Mouse (Mus musculus): ENCODE measurements around the gene Atg9a. TPM values are rescaled to one million over a fixed set of nuclear protein-coding genes. Genes with fewer than 3 reads are reported as not detected.
A peak's percentile ranks its signal among the peaks of the same experiment; 100 is the strongest.

Gene Atg9a
- total RNA-seq, 1 experiment: 17.2 TPM

DNA sequence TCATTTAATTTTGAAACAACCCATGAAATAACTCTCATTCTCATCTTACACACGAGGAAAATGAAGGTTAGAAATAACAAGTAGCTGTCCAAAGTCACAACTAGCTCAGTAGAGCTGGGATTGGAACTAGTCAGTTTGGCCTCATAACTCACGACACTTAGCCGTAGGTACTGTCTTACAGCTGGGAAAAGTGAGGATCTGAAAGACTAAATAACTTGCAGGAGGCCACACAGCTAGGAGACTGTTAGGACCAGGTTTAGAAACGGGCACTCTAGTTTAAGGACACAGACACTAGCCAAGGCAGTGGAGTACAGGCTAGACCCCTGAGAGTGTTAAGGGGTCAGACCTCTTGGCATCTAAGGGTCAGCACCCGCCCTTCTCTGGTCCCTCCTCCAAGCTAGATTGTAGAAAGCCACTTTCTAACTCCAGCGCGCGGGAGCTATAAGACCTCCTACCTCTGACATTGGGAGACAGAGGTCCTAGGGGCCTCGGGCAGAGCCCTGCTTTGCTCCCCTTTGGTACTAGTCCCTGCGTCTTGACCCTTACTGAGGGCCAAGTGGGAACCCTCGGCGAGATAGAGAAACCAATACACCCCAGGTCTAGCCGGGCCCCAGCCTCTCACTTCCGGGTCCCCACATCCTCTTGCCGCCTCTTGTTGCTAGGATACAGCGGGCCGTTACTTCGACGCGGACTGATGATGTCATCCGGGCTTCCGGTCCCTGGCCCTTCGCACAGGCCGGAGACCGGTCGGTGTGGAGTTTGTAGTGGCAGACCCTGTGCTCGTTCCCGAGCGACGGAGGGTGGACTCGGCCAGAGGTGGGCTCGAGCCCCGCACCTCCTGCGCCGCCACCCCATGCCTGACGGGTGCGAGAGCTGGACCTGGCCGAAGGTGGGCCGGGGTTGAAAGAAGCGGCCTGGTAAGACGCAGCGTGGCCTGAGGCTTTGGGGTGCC is 18.4 kb upstream of the Atg9a start, which contains the start of the genes Glb1l and Stk16:
Glb1l (minus strand) TSS at position 678 of the 952 bp plus-strand sequence.
Stk16 (plus strand) TSS at position 703 of the 952 bp plus-strand sequence.
- TF ChIP-seq ZNF384 (IDR thresholded peaks at IDR 0.05; ENCODE audit: low read depth, low read length) (no peak), ZC3H11A (IDR thresholded peaks at IDR 0.05; ENCODE audit: borderline replicate concordance, low read depth, low read length) (0 out of 2 replicates have a peak, but pooled peaks have one; percentile 17), MAFK (IDR thresholded peaks at IDR 0.05; ENCODE audit: insufficient read depth, low read depth, low read length) (no peak), HCFC1 (IDR thresholded peaks at IDR 0.05; ENCODE audit: borderline replicate concordance, insufficient read depth, low read length) (peak; percentile 84), CHD2 (IDR thresholded peaks at IDR 0.05; ENCODE audit: low read depth, low read length) (no peak)
- in situ Hi-C loops (cut with MboI; ENCODE audit: low sequenced_read_pairs in 2 of 2, unreplicated experiment in 2 of 2): no loop called here

DNA sequence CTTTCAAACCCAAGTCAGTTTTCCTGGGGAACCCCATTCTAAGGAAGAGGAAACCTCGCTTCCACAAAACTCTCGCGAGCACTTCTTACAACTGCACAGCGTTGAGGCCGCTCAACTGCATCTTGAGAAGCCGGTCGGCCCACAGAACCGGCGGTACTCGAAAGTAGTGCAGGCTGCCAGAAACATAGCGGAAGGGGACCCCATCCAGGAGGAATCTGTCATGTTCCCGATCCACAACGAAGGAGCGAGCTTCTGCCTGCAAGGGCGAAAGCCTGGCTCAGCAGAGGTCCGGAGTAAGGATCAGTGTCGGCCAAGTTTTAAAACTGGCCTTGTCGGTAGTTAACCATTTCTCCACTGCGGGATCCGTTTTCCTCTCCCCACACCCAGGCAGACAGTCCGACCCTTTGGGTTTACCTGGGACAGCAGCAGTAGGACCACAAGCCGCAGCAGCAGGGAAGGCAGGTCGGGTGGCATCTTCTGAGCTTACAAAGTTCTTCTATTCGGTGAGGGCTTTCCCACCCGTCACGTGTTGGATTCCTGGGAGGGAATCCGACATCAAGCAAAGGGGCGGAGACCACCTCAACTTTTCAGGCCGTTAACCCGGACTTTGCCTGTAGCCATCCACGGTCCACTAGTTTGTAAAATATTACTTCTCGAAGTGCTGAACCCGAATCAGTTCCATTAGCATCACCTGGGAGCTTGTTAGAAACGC is 17.1 kb upstream of the Atg9a start:
- in situ Hi-C loops (cut with MboI; ENCODE audit: low sequenced_read_pairs in 2 of 2, unreplicated experiment in 2 of 2): no loop called here
- no peak for DNase-seq (ENCODE audit: low read depth, low spot score)
- Histone ChIP-seq H3K27ac (ENCODE audit: insufficient read depth, low read depth, low read length, poor library complexity, severe bottlenecking) (no peak overlapping the region), H3K9me3 (ENCODE audit: control insufficient read depth, insufficient read depth, low read depth, low read length) (no peaks in the 10 kb centered on the region), H3K4me3 (ENCODE audit: insufficient read depth in 1 of 2, low read depth in 1 of 2, low read length in 2 of 2, poor library complexity in 1 of 2, severe bottlenecking in 1 of 2) (peak overlapping the region; percentile 51 to 68), H3K4me1 (ENCODE audit: control insufficient read depth in 2 of 2, insufficient read depth in 2 of 2, low read length in 2 of 2, poor library complexity in 1 of 2) (peaks cover 8 to 9% of the 10 kb centered on the region in 2 experiments), H3K9ac (ENCODE audit: insufficient read depth, low read depth, low read length, poor library complexity, severe bottlenecking) (peak overlapping the region; percentile 80), H3K36me3 (ENCODE audit: control insufficient read depth, insufficient read depth, low read length, poor library complexity, severe bottlenecking) (peaks cover 15% of the 10 kb centered on the region)
- TF ChIP-seq ZC3H11A (IDR thresholded peaks at IDR 0.05; ENCODE audit: borderline replicate concordance, low read depth, low read length) (no peak), ZNF384 (IDR thresholded peaks at IDR 0.05; ENCODE audit: low read depth, low read length) (no peak), HCFC1 (IDR thresholded peaks at IDR 0.05; ENCODE audit: borderline replicate concordance, insufficient read depth, low read length) (no peak), CHD2 (IDR thresholded peaks at IDR 0.05; ENCODE audit: low read depth, low read length) (peak; percentile 7; the same call in 1 of the 2 replicates), MAFK (IDR thresholded peaks at IDR 0.05; ENCODE audit: insufficient read depth, low read depth, low read length) (no peak)

More for the DNA sequence above, 18.4 kb upstream of the Atg9a start, which contains the start of the genes Glb1l and Stk16:
- peak; percentile 91 for DNase-seq (ENCODE audit: low read depth, low spot score)
- Histone ChIP-seq H3K9ac (ENCODE audit: insufficient read depth, low read depth, low read length, poor library complexity, severe bottlenecking) (peak within 1 kb of the TSS; percentile 87), H3K9me3 (ENCODE audit: control insufficient read depth, insufficient read depth, low read depth, low read length) (no peaks in the 10 kb centered on the region), H3K4me1 (ENCODE audit: control insufficient read depth in 2 of 2, insufficient read depth in 2 of 2, low read length in 2 of 2, poor library complexity in 1 of 2) (peaks cover 8 to 14% of the 10 kb centered on the region in 2 experiments), H3K4me3 (ENCODE audit: insufficient read depth in 1 of 2, low read depth in 1 of 2, low read length in 2 of 2, poor library complexity in 1 of 2, severe bottlenecking in 1 of 2) (peak within 1 kb of the TSS; percentile 74 to 90), H3K27ac (ENCODE audit: insufficient read depth, low read depth, low read length, poor library complexity, severe bottlenecking) (no peak within 1 kb of the TSS), H3K36me3 (ENCODE audit: control insufficient read depth, insufficient read depth, low read length, poor library complexity, severe bottlenecking) (peaks cover 26% of the 10 kb centered on the region)

GRCm38 (mm10) chr1:75201236-75201635 is 9.2 kb upstream of the Atg9a start:
- in situ Hi-C loops (cut with MboI; ENCODE audit: low sequenced_read_pairs in 2 of 2, unreplicated experiment in 2 of 2): no loop called here
- TF ChIP-seq CHD2 (IDR thresholded peaks at IDR 0.05; ENCODE audit: low read depth, low read length): no peak
- TF ChIP-seq HCFC1 (IDR thresholded peaks at IDR 0.05; ENCODE audit: borderline replicate concordance, insufficient read depth, low read length): no peak
- no peak for TF ChIP-seq ZNF384 (IDR thresholded peaks at IDR 0.05; ENCODE audit: low read depth, low read length)
- no peak for TF ChIP-seq MAFK (IDR thresholded peaks at IDR 0.05; ENCODE audit: insufficient read depth, low read depth, low read length)
- TF ChIP-seq ZC3H11A (IDR thresholded peaks at IDR 0.05; ENCODE audit: borderline replicate concordance, low read depth, low read length): no peak
- no peak for DNase-seq (ENCODE audit: low read depth, low spot score)
- Histone ChIP-seq H3K36me3 (ENCODE audit: control insufficient read depth, insufficient read depth, low read length, poor library complexity, severe bottlenecking) (peaks cover 25% of the 10 kb centered on the region), H3K27ac (ENCODE audit: insufficient read depth, low read depth, low read length, poor library complexity, severe bottlenecking) (no peak overlapping the region), H3K9me3 (ENCODE audit: control insufficient read depth, insufficient read depth, low read depth, low read length) (no peaks in the 10 kb centered on the region), H3K9ac (ENCODE audit: insufficient read depth, low read depth, low read length, poor library complexity, severe bottlenecking) (no peak overlapping the region), H3K4me1 (ENCODE audit: control insufficient read depth in 2 of 2, insufficient read depth in 2 of 2, low read length in 2 of 2, poor library complexity in 1 of 2) (no peaks in the 10 kb centered on the region), H3K4me3 (ENCODE audit: insufficient read depth in 1 of 2, low read depth in 1 of 2, low read length in 2 of 2, poor library complexity in 1 of 2, severe bottlenecking in 1 of 2) (no peak overlapping the region)

- H3K9ac ChIP-seq (ENCODE audit: insufficient read depth, low read depth, low read length, poor library complexity, severe bottlenecking): peak overlapping the region; percentile 87
- in situ Hi-C loops (cut with MboI; ENCODE audit: low sequenced_read_pairs in 2 of 2, unreplicated experiment in 2 of 2): no loop called here
Measured at GRCm38 (mm10) chr1:75192452-75192851, 456 bp upstream of the Atg9a start.

More at GRCm38 (mm10) chr1:75192452-75192851, 456 bp upstream of the Atg9a start:
- H3K4me3 ChIP-seq (ENCODE audit: insufficient read depth in 1 of 2, low read depth in 1 of 2, low read length in 2 of 2, poor library complexity in 1 of 2, severe bottlenecking in 1 of 2): peak overlapping the region; percentile 88 to 89
- TF ChIP-seq CHD2 (IDR thresholded peaks at IDR 0.05; ENCODE audit: low read depth, low read length) (no peak), HCFC1 (IDR thresholded peaks at IDR 0.05; ENCODE audit: borderline replicate concordance, insufficient read depth, low read length) (no peak), ZC3H11A (IDR thresholded peaks at IDR 0.05; ENCODE audit: borderline replicate concordance, low read depth, low read length) (no peak), ZNF384 (IDR thresholded peaks at IDR 0.05; ENCODE audit: low read depth, low read length) (no peak), MAFK (IDR thresholded peaks at IDR 0.05; ENCODE audit: insufficient read depth, low read depth, low read length) (no peak)
- H3K9me3 ChIP-seq (ENCODE audit: control insufficient read depth, insufficient read depth, low read depth, low read length): no peaks in the 10 kb centered on the region
- H3K27ac ChIP-seq (ENCODE audit: insufficient read depth, low read depth, low read length, poor library complexity, severe bottlenecking): peak overlapping the region; percentile 23
- H3K4me1 ChIP-seq (ENCODE audit: control insufficient read depth in 2 of 2, insufficient read depth in 2 of 2, low read length in 2 of 2, poor library complexity in 1 of 2): peaks cover 2 to 6% of the 10 kb centered on the region in 2 experiments; a peak in 1 of 4 replicates
- peaks cover 11% of the 10 kb centered on the region for H3K36me3 ChIP-seq (ENCODE audit: control insufficient read depth, insufficient read depth, low read length, poor library complexity, severe bottlenecking)
- DNase-seq (ENCODE audit: low read depth, low spot score): no peak

Data from ES-E14 (cell line).